Mouse (Mus musculus) heart, postnatal 0 days (tissue): ENCODE measurements at regions not wholly inside any gene's neighbourhood (a gene's known extent, or its start where the extent isn't known, plus 50 kb on each side); places are given as distances from the start of the nearest gene placed in this dataset.

Experiments
- ATAC-seq: fragments of 200-750 bp; cut with Nextera tagmentation; 2 replicates; pipeline ENCODE4 v1.8.0; 2017; ENCODE audit warnings: low read depth, moderate number of reproducible peaks, moderate library complexity; ENCODE audit not compliant: insufficient read depth
- DNase-seq: peaks from one replicate; pipeline ENCODE4 v3.0.0-alpha.2; 2016; ENCODE audit warnings: low spot score
- H3K27ac ChIP-seq: fragments of 300-500 bp; sonication (generic); 2 replicates; pipeline ENCODE4 v1.5.1; 2014; ENCODE audit warnings: low read depth, mild to moderate bottlenecking
- H3K27me3 ChIP-seq: fragments of 300-500 bp; sonication (generic); 2 replicates; pipeline ENCODE4 v1.6.1; 2014; ENCODE audit warnings: low read length, mixed read lengths; ENCODE audit not compliant: control insufficient read depth, insufficient read depth
- H3K36me3 ChIP-seq: fragments of 300-500 bp; sonication (generic); replicated peaks from 2 replicates; pipeline ENCODE4 v1.6.1; 2014; ENCODE audit warnings: low read length, mixed read lengths; ENCODE audit not compliant: control insufficient read depth, insufficient read depth
- H3K4me1 ChIP-seq: fragments of 300-500 bp; sonication (generic); 2 replicates; pipeline ENCODE4 v1.6.1; 2014; ENCODE audit warnings: antibody characterized with exemption; ENCODE audit not compliant: control insufficient read depth, insufficient read depth
- H3K4me2 ChIP-seq: fragments of 300-500 bp; sonication (generic); 2 replicates; pipeline ENCODE4 v1.6.1; 2014; ENCODE audit warnings: low read depth, mild to moderate bottlenecking, low read length, moderate library complexity
- H3K4me3 ChIP-seq: fragments of 300-500 bp; sonication (generic); 2 replicates; pipeline ENCODE4 v1.5.1; 2014; ENCODE audit warnings: low read depth, low read length
- H3K9ac ChIP-seq: fragments of 300-500 bp; sonication (generic); replicated peaks from 2 replicates; pipeline ENCODE4 v1.6.1; 2014; ENCODE audit warnings: low read depth, low read length, mixed read lengths
- H3K9me3 ChIP-seq: fragments of 300-500 bp; sonication (generic); replicated peaks from 2 replicates; pipeline ENCODE4 v1.6.1; 2016; ENCODE audit warnings: low read length; ENCODE audit not compliant: control insufficient read depth
- CTCF ChIP-seq: IDR thresholded peaks from 2 replicates; pipeline ENCODE4 v1.5.1; 2016; ENCODE audit warnings: antibody characterized with exemption, control low read depth, low read depth
- EP300 ChIP-seq: IDR thresholded peaks from 2 replicates; pipeline ENCODE4 v1.6.1; 2016; ENCODE audit warnings: antibody characterized with exemption, low read depth
- WGBS: fragments of 180-500 bp; shearing (Covaris S2); extraction: QIAGEN DNeasy Blood & Tissue Kit; methylation state at CpG from one replicate; pipeline ENCODE4 v1.1.7; 2014; 5-methylcytosine and 5-hydroxymethylcytosine counted together

DNA sequence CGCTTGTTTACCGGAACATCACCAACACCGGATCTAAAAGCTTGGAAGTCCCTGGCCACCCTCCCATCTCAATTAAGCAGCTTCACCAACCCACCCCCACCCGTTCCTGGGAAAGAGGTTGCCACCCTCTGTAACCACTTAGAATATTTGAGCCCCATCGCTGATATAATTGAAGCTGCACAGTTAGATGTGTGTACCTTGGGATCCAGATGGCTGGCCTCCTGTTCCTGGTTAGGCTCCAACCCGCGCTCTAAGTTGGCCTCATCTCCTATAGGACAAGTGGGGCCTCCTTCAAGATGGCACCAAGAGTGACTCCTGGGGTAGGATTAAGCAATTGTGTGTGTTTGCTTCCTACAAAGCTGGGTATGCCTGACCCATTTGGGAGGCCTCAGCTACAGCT is 61.6 kb upstream of the Hdhd5 start:
- no peaks in the 10 kb centered on the region for H3K36me3 ChIP-seq
- no peaks in the 10 kb centered on the region for H3K4me1 ChIP-seq
- no peak overlapping the region for H3K4me3 ChIP-seq
- no peak for DNase-seq
- H3K9ac ChIP-seq, result no peak overlapping the region
- H3K27ac ChIP-seq, result no peak overlapping the region
- TF ChIP-seq CTCF (no peak), EP300 (no peak)
- no peak overlapping the region for H3K4me2 ChIP-seq
- H3K27me3 ChIP-seq, result no peaks in the 10 kb centered on the region
- 58% methylated on average over 7 of the region's 7 CpGs for WGBS
- H3K9me3 ChIP-seq, result no peaks in the 10 kb centered on the region
- ATAC-seq, result no peak

DNA sequence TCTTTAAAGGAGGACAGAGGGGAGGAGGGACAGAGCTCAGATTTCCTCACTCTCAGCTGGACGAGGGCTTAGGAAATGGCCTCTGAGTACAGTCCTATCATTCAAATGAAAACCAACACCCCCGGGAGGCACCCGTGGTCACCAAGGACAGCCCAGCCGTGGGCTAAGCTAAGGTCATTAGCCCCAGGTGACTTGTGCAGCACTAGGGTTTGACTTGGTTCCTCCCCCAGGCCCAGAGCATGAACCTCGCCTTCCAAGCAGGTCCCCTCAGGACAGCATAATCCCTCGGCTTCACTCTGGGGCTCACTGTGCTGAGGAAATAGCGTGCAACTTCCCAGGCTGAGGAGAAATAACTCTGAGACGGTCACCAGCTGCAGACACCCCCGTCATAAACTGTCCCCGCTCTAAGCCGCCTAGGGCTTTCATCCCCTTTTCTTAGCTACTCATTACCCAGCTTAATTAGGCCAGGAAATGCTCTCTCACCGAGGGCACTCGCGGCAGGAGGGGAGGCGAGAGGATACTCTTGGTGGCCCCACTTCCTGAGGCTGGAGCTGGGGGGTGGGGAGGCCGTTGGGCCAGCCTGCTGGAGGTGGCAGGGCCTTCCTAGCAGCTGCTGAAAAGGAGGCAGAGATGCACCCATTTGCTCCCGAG is 61.0 kb upstream of the Hdhd5 start:
- 11% methylated on average over 17 of the region's 17 CpGs for WGBS

DNA sequence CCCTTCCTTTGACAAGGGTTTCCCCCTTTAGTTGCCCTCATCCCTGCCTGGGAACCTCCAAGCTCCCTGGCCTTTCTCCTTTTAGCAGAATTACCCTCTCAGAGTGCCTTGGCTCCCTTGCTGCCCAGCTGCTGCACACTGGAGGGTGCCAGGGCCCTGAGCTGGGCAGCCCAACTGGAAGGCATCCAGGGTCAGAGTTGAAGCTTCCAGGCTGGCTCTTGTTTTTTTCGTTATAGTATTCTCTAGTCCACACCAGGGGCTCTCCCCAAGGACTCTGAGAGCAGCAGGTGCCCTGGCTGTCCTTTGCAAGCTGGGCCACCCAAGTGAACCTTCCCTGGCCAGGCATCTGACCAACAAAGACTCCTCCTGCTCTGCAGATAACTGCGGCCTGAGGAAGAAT is 59.1 kb upstream of the Hdhd5 start:
- 71% methylated on average over 2 of the region's 2 CpGs for WGBS
- no peak for ATAC-seq
- no peak overlapping the region for H3K9ac ChIP-seq
- no peak overlapping the region for H3K4me3 ChIP-seq
- H3K4me2 ChIP-seq, result no peak overlapping the region
- H3K27ac ChIP-seq, result no peak overlapping the region
- TF ChIP-seq CTCF, result no peak
- H3K4me1 ChIP-seq, result no peaks in the 10 kb centered on the region
- H3K9me3 ChIP-seq, result no peaks in the 10 kb centered on the region
- DNase-seq, result no peak
- H3K36me3 ChIP-seq, result no peaks in the 10 kb centered on the region
- no peaks in the 10 kb centered on the region for H3K27me3 ChIP-seq

More for the DNA sequence above, 61.0 kb upstream of the Hdhd5 start:
- H3K4me1 ChIP-seq, result no peaks in the 10 kb centered on the region
- H3K4me2 ChIP-seq, result no peak overlapping the region
- no peaks in the 10 kb centered on the region for H3K27me3 ChIP-seq
- H3K4me3 ChIP-seq, result no peak overlapping the region
- TF ChIP-seq CTCF, result no peak
- no peak for TF ChIP-seq EP300
- no peaks in the 10 kb centered on the region for H3K36me3 ChIP-seq
- H3K9ac ChIP-seq, result no peak overlapping the region
- H3K9me3 ChIP-seq, result no peaks in the 10 kb centered on the region
- no peak for DNase-seq
- ATAC-seq, result peak; percentile 24; the same call in 1 of the 2 replicates
- no peak overlapping the region for H3K27ac ChIP-seq

DNA sequence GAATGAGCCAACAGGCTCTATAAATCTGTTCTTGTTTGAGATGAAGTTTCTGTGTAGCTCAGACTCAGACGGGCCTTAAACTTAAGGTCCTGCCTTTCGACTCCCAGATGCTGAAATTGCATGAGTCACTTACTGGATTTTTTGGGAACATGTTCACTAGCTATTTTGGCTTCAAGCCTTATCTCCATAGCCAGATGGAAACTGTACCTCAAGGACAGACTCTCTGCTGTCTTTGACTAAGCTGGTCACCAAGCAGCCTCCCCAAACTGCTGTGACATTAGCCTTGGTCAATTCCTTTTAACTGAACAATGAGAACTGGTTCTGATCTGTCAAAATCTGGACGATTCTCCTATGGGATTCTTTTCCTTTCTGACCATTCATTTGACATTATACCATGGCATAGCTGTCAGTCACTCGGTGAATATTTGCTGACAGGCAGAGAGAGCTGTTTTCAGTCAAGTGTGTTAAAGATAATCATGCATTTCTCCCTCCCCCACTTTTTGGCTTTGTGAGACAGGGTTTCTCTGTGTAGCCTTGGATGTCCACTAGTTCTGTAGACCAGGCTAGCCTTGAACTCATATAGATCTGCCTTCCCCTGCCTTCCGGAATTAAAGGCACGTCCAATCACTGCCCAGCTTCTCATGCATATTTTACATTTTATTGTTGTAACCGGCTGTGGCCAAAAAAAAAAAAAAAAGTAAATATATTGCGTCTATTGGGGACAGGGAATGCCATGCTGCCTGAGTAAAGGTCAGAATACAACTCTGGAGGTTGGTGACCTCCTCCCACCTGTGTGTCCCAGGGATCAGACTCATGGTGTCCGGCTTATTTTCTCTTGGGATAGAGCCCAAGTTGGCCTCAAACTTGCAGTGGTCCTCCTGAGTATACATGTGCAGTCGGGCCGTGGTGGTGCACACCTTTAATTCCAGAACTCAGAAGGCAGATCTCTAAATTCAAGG is 57.9 kb upstream of the Hdhd5 start:
- H3K9ac ChIP-seq, result no peak overlapping the region
- H3K4me2 ChIP-seq, result no peak overlapping the region
- no peaks in the 10 kb centered on the region for H3K36me3 ChIP-seq
- DNase-seq (peak; percentile 39), ATAC-seq (peak; percentile 52; the same call in 1 of the 2 replicates)
- 68% methylated on average over 11 of the region's 11 CpGs for WGBS
- H3K27ac ChIP-seq, result 0 out of 2 replicates have a peak overlapping the region, but pooled peaks have one; percentile 20
- no peaks in the 10 kb centered on the region for H3K9me3 ChIP-seq
- no peaks in the 10 kb centered on the region for H3K4me1 ChIP-seq
- H3K4me3 ChIP-seq, result no peak overlapping the region
- H3K27me3 ChIP-seq, result no peaks in the 10 kb centered on the region
- no peak for TF ChIP-seq CTCF
- TF ChIP-seq EP300, result no peak

DNA sequence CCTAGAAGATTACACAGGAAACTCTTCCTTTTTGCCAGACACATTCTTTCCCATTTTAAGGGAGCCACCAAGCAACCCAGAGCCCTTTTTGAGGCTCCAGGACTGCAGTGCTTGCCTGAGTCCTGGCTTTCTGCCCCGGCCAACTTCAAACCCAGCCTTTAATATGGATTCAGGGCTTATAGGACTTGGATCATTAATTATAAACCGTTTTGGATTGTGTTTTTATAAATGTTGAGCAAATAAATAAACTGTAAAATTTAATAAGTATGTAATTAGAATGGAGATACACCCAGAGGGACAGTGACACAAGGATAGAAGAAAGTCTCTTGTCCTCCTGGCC is 54.8 kb upstream of the Hdhd5 start:
- Histone ChIP-seq H3K9me3 (no peaks in the 10 kb centered on the region), H3K4me1 (no peaks in the 10 kb centered on the region), H3K9ac (no peak overlapping the region), H3K36me3 (no peaks in the 10 kb centered on the region), H3K27me3 (no peaks in the 10 kb centered on the region), H3K4me2 (no peak overlapping the region), H3K27ac (no peak overlapping the region), H3K4me3 (no peak overlapping the region)
- 56% methylated on average over 2 of the region's 2 CpGs for WGBS
- TF ChIP-seq EP300 (no peak), CTCF (no peak)
- ATAC-seq, result no peak
- no peak for DNase-seq
